Mouse (Mus musculus): ENCODE data around the gene Pde4dip.

Gene Pde4dip

GRCm38 (mm10) chr3:97752901-97753300, 135.6 kb downstream of the Pde4dip start:
- no peak for DNase-seq (ENCODE audit: low spot score in 2 of 2)

GRCm38 (mm10) chr3:97751566-97751965, 136.9 kb downstream of the Pde4dip start:
- no peak for DNase-seq (ENCODE audit: low spot score in 2 of 2)

DNA sequence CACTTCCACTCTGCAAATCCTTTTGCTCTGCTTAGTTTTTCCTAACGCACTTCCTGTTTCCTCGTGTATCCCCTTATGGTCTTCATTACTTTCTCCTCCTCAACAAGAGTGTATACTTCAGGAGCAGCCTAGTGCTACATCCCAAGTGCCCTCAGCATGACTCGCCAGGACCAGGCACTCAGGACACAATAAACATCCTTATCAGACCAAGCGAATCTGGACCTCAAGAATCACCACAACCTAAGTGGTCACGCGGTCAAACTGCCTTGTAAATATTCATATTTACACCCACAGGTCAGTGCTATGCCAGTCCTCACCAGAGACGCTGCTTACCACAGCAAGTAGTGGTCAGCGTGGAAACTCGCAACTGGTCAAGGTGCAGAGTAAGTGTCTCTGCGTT, 139.7 kb downstream of the Pde4dip start:
- DNase-seq (ENCODE audit: low spot score in 2 of 2): no peak

GRCm38 (mm10) chr3:97742841-97743240, 145.7 kb downstream of the Pde4dip start:
- DNase-seq (ENCODE audit: low spot score in 2 of 2): no peak

- DNase-seq (ENCODE audit: low spot score in 2 of 2): no peak
Measured at GRCm38 (mm10) chr3:97735575-97735974, 152.9 kb downstream of the Pde4dip start.

GRCm38 (mm10) chr3:97734259-97734658, 154.2 kb downstream of the Pde4dip start:
- DNase-seq (ENCODE audit: low spot score in 2 of 2): no peak

GRCm38 (mm10) chr3:97732622-97733021, 155.9 kb downstream of the Pde4dip start:
- DNase-seq (ENCODE audit: low spot score in 2 of 2): no peak

GRCm38 (mm10) chr3:97730624-97731023, 157.9 kb downstream of the Pde4dip start:
- no peak for DNase-seq (ENCODE audit: low spot score in 2 of 2)

- DNase-seq (ENCODE audit: low spot score in 2 of 2): no peak
Measured at GRCm38 (mm10) chr3:97730131-97730530, 158.4 kb downstream of the Pde4dip start.

DNA sequence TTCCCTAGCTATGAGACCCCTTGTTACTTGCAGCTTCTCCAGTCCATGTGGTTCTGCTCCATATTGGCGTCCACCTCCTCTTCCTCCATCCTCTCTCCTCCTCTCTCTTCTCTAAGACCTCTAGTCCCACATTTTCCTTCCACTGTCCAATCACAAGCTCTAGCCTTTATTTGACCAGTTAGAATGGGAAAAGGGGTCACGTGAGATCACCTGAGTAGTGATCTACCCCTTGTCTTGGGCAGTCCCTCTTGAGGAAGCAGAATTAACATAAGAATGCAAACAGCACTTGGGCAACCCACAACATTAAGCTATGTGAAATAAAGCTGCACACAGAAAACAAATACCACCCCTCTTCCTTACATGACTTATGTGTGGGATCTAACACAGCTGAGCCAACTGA, 160.7 kb downstream of the Pde4dip start:
- DNase-seq (ENCODE audit: low spot score in 2 of 2): no peak

DNA sequence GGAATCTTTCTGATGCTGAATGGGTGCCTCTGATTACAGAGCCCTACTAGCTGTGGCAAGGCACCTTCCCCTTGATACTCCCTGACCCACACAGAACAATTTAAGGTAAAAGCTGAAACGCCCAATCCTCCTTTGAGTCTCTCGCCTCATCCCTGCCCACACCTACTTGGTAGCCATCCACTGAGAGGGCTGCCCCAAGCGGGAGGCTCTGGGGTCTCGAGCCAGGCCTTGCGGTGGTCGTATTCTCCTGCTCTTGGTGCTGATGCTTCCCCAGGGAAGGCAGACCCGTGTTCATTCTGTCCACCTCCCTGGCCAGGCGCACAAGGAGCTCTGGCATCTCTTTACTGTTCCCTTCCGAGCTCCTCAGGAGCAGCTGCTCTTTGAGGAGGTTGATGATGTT, 169.4 kb downstream of the Pde4dip start:
- DNase-seq (ENCODE audit: low spot score in 2 of 2): no peak

GRCm38 (mm10) chr3:97715922-97716321, 172.6 kb downstream of the Pde4dip start:
- no peak for DNase-seq (ENCODE audit: low spot score in 2 of 2)

DNA sequence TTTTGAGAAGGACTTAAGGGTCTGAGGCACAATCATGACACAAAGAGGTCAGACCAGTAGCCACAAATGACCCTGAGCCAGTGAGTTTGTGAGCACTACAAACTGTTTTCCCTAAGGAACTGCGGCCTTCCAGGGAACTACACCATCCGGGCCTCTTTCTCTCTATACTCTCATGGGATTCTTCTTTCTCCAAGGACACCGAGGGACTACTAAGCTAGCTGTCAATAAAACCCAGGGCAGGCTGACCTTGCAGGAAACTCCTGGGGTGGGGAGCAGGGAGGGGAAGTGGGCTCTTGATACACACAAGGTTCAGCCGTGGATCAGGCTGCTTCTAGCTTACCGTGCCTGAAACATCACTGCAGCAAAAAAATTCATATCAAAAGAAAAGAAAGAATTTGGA, 177.6 kb downstream of the Pde4dip start:
- no peak for DNase-seq (ENCODE audit: low spot score in 2 of 2)

DNA sequence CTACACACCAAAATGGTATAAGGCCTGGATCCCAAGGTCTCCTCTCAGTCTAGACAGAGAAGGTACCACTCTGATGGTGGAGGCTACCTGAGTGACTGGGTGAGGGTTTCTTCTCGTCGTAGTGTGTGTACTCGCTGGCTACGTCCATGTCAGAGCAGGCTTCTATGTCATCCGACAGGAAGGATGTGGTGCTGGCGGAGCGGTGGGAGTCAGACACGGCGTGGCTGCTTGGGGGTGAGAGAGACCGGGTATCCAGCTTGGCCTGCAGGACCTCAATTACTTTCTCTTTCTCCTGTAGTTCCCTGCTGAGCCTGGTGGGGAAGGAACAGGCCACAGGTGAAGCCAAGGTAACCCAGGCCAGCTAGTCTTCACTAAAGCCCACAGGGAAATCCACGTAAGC, 178.4 kb downstream of the Pde4dip start:
- DNase-seq (ENCODE audit: low spot score in 2 of 2): no peak

DNA sequence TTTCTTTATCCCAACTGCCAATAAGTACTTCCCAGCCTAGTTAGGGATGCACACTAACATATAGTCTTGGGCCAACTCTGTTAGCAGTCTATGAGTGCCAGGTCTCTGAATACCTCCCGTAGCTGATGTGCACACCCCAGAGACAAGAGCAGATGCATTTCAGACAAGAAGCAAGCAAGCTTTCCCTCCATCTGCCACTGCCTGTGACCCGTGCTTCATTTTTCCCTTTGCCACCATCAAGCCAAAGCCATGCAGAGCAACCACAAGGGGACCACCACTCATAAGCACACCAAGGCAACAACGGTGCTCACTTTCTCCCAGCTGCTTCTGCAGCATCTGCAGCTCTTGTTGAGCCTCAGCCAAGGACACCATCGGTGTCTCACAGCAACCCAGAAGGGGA, 181.9 kb downstream of the Pde4dip start:
- DNase-seq (ENCODE audit: low spot score in 2 of 2): no peak

DNA sequence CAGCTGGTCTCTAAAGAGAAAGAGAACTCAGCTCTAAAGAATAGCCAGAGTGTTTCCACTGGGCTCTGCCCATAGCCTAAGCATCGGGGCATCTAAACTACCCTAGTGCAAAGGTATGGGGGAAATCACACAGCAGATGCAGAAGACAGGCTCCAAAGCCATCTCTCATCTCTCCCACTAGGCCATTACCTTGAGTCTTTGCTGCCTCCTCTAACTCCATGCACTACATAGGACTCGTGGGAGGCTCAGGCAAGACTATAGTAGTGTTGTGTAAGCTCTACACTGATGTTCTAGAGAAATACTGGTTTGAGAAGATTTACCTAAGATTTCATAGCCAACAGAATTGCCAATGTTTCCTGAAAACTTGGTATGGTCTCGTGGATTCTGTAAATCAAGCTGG, 183.0 kb downstream of the Pde4dip start:
- no peak for DNase-seq (ENCODE audit: low spot score in 2 of 2)

GRCm38 (mm10) chr3:97702448-97703080, 185.9 kb downstream of the Pde4dip start:
- DNase-seq (ENCODE audit: low spot score in 2 of 2): no peak

DNA sequence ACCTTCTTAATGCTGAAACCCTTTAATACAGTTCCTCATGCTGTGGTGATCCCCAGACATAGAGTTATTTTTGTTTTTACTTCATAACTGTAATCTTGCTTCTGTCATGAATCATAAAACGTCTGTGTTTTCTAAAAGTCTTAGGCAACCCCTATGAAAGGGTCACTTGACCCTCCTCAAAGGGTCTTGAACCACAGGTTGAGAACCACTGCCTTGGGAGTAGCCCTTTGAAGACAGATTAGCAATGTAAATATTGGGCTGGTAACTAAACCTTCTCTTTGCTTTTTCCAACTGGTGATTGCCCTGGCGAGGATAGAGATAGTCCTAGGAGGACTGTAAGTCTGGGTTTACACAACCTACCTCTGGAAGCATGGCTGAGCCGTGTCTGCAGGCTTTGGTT, 187.3 kb downstream of the Pde4dip start:
- DNase-seq (ENCODE audit: low spot score in 2 of 2): no peak

GRCm38 (mm10) chr3:97699061-97699460, 189.4 kb downstream of the Pde4dip start:
- DNase-seq (ENCODE audit: low spot score in 2 of 2): no peak

GRCm38 (mm10) chr3:97697291-97697690, 191.2 kb downstream of the Pde4dip start:
- no peak for DNase-seq (ENCODE audit: low spot score in 2 of 2)

DNA sequence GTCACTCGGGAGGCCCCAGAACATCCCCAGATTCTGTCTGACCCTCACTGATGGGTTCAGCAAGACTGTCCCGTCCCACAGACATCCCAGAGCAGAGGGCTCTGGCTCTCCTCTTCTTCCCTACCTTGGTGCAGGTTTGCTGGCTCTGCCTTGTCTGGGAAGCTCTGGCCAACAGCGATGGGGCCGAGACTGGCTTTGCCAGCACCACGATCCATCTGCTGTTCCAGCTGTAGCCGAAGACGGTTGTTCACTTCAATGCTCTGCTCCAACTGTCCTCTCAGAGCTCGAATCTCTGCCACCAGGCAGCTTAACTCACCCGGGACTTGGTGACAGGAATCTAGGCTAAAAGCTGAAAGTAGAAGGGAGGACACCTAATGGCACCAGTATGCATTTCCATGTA, 191.6 kb downstream of the Pde4dip start:
- no peak for DNase-seq (ENCODE audit: low spot score in 2 of 2)

DNA sequence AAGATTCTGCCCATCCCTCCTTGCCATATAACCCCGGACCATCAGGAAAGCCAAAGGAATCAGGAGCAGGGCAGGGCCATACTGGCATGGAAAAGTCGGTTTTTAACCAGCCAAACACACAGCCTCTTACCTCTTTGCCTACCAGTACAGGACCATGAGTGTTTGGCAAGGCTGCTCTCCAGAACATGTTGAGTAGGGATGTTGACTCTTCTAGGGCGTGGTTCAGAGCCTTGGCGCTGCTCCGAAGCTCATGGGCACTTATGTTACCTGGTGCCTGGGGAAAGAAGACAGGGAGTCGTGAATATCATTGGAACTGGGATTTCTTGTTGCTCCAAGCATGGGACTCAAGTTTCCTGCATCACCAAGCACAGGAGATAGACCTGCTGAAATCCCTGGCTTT, 194.7 kb downstream of the Pde4dip start:
- DNase-seq (ENCODE audit: low spot score in 2 of 2): no peak

DNA sequence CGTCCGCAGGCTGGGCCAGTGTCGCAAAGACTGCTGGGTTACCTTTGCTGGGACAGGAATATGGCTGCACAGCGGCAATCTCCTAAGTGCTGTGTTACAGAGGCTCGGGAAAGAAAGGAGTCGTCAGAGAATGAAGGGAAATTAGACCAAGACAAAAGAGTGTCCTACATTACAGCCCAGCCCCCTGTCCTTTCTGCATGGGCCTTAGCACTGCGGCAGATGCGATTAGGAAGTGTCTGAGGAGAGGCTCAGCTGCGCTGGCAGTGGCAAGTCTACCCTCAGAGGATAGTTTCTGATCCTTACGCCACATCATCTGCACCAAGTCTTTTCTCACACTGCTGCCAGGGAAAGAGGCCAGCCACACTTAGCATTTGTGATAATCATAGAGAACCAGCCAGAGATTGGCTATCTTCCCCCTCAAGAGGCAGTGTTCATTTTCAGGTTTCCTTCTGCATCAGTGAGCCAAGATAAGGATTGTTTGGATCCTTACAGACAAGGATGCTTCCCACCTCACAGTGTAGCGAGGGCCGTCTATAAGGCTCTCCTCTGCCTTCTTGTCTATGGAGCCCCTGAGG, 197.0 kb downstream of the Pde4dip start:
- DNase-seq (ENCODE audit: low spot score in 2 of 2): no peak

DNA sequence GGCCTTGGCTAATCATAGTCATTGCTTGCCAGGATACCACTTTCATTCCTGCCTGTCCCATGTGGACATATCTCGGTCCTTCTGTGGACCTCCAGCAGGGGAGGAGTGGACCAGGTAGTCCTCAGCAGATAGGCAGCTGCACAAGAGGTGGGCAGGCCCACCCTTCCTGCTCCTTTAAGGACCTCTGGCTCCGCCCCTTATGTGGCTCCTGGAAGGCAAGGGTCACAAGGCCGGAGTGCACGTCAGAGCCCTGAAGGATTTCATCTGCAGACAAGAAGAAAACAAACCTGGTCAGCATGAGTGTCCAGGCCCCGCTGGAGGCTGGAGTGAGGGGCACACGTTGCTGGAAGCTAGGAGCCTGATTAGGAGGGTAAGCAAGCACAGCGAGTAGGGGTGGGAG, 197.9 kb downstream of the Pde4dip start:
- no peak for DNase-seq (ENCODE audit: low spot score in 2 of 2)

Measured in frontal cortex, postnatal 10 days (tissue).